Mouse (Mus musculus): ENCODE measurements around the gene Plekhf1. TPM values are rescaled to one million over a fixed set of nuclear protein-coding genes. Genes with fewer than 3 reads are reported as not detected.

Plekhf1 gene
- polyA plus RNA-seq, 1 experiment from 2014 or later: 3.3 TPM

GRCm38 (mm10) chr7:38191146-38191545 is 36.7 kb downstream of the Plekhf1 start:
- Histone ChIP-seq H3K9me3 (no peaks in the 10 kb centered on the region), H3K27ac (no peak overlapping the region), H3K4me3 (replicated peaks) (no peak overlapping the region), H3K27me3 (replicated peaks) (no peaks in the 10 kb centered on the region), H3K4me1 (replicated peaks) (no peaks in the 10 kb centered on the region), H3K4me2 (replicated peaks) (no peak overlapping the region), H3K36me3 (no peaks in the 10 kb centered on the region), H3K9ac (no peak overlapping the region)
- 81% methylated on average over 8 of the region's 8 CpGs for WGBS
- no peak for ATAC-seq

GRCm38 (mm10) chr7:38190056-38190835 is 37.6 kb downstream of the Plekhf1 start:
- H3K9ac ChIP-seq: no peak overlapping the region
- H3K4me2 ChIP-seq (replicated peaks): no peak overlapping the region
- no peaks in the 10 kb centered on the region for H3K27me3 ChIP-seq (replicated peaks)
- 90% methylated on average over 8 of the region's 8 CpGs for WGBS
- no peaks in the 10 kb centered on the region for H3K4me1 ChIP-seq (replicated peaks)
- H3K9me3 ChIP-seq: no peaks in the 10 kb centered on the region
- no peak for ATAC-seq
- no peaks in the 10 kb centered on the region for H3K36me3 ChIP-seq
- H3K27ac ChIP-seq: no peak overlapping the region
- no peak overlapping the region for H3K4me3 ChIP-seq (replicated peaks)

GRCm38 (mm10) chr7:38189136-38189982 is 38.5 kb downstream of the Plekhf1 start:
- Histone ChIP-seq H3K9me3 (no peaks in the 10 kb centered on the region), H3K27ac (no peak overlapping the region), H3K9ac (no peak overlapping the region), H3K4me3 (replicated peaks) (no peak overlapping the region), H3K36me3 (no peaks in the 10 kb centered on the region), H3K27me3 (replicated peaks) (no peaks in the 10 kb centered on the region), H3K4me1 (replicated peaks) (0 out of 2 replicates have a peak, but pooled peaks cover under 1% of the 10 kb centered on the region), H3K4me2 (replicated peaks) (no peak overlapping the region)
- no peak for ATAC-seq
- WGBS: 78% methylated on average over 15 of the region's 15 CpGs

GRCm38 (mm10) chr7:38188281-38189075 is 39.3 kb downstream of the Plekhf1 start:
- ATAC-seq: no peak
- H3K4me2 ChIP-seq (replicated peaks): no peak overlapping the region
- peaks cover 4% of the 10 kb centered on the region; the same call in 1 of the 2 replicates for H3K4me1 ChIP-seq (replicated peaks)

GRCm38 (mm10) chr7:38187796-38188195 is 40.0 kb downstream of the Plekhf1 start:
- no peak overlapping the region for H3K9ac ChIP-seq
- no peaks in the 10 kb centered on the region for H3K36me3 ChIP-seq
- H3K4me2 ChIP-seq (replicated peaks): no peak overlapping the region
- no peaks in the 10 kb centered on the region for H3K27me3 ChIP-seq (replicated peaks)
- no peaks in the 10 kb centered on the region for H3K9me3 ChIP-seq
- no peak for ATAC-seq
- H3K4me1 ChIP-seq (replicated peaks): peaks cover 9% of the 10 kb centered on the region
- no peak overlapping the region for H3K27ac ChIP-seq
- 75% methylated on average over 4 of the region's 4 CpGs for WGBS
- H3K4me3 ChIP-seq (replicated peaks): no peak overlapping the region

More at GRCm38 (mm10) chr7:38188281-38189075, 39.3 kb downstream of the Plekhf1 start:
- Histone ChIP-seq H3K36me3 (no peaks in the 10 kb centered on the region), H3K4me3 (replicated peaks) (no peak overlapping the region), H3K27me3 (replicated peaks) (no peaks in the 10 kb centered on the region), H3K9me3 (no peaks in the 10 kb centered on the region), H3K27ac (no peak overlapping the region), H3K9ac (no peak overlapping the region)
- 89% methylated on average over 8 of the region's 8 CpGs for WGBS

- Histone ChIP-seq H3K27ac (no peak overlapping the region), H3K9ac (no peak overlapping the region), H3K4me2 (replicated peaks) (no peak overlapping the region), H3K9me3 (no peaks in the 10 kb centered on the region), H3K27me3 (replicated peaks) (no peaks in the 10 kb centered on the region), H3K36me3 (no peaks in the 10 kb centered on the region), H3K4me1 (replicated peaks) (peaks cover 15% of the 10 kb centered on the region), H3K4me3 (replicated peaks) (no peak overlapping the region)
- 63% methylated on average over 4 of the region's 4 CpGs for WGBS
- no peak for ATAC-seq
Observed at GRCm38 (mm10) chr7:38186861-38187260, 41.0 kb downstream of the Plekhf1 start.

- H3K4me2 ChIP-seq (replicated peaks): 0 out of 2 replicates have a peak overlapping the region, but pooled peaks have one; percentile 93
- H3K36me3 ChIP-seq: no peaks in the 10 kb centered on the region
- 89% methylated on average over 6 of the region's 6 CpGs for WGBS
- H3K4me3 ChIP-seq (replicated peaks): no peak overlapping the region
- no peak for ATAC-seq
- H3K9me3 ChIP-seq: no peaks in the 10 kb centered on the region
- peaks cover 15% of the 10 kb centered on the region for H3K4me1 ChIP-seq (replicated peaks)
- no peaks in the 10 kb centered on the region for H3K27me3 ChIP-seq (replicated peaks)
- no peak overlapping the region for H3K9ac ChIP-seq
- H3K27ac ChIP-seq: no peak overlapping the region
Observed at GRCm38 (mm10) chr7:38184786-38185185, 43.0 kb downstream of the Plekhf1 start.

- no peaks in the 10 kb centered on the region for H3K9me3 ChIP-seq
- peak overlapping the region; percentile 93 for H3K4me2 ChIP-seq (replicated peaks)
- peaks cover 15% of the 10 kb centered on the region for H3K4me1 ChIP-seq (replicated peaks)
- no peak overlapping the region for H3K27ac ChIP-seq
- peak overlapping the region; percentile 77; the same call in 1 of the 2 replicates for H3K9ac ChIP-seq
- H3K36me3 ChIP-seq: no peaks in the 10 kb centered on the region
- 38% methylated on average over 1 of the region's 1 CpGs for WGBS
- ATAC-seq: no peak
- no peaks in the 10 kb centered on the region for H3K27me3 ChIP-seq (replicated peaks)
- H3K4me3 ChIP-seq (replicated peaks): peak overlapping the region; percentile 71
Observed at GRCm38 (mm10) chr7:38184418-38184745, 43.4 kb downstream of the Plekhf1 start.

- WGBS: 5% methylated on average over 35 of the region's 36 CpGs
- Histone ChIP-seq H3K36me3 (no peaks in the 10 kb centered on the region), H3K9ac (peak overlapping the region; percentile 77), H3K27ac (peak overlapping the region; percentile 86), H3K9me3 (no peaks in the 10 kb centered on the region), H3K4me2 (replicated peaks) (peak overlapping the region; percentile 93), H3K27me3 (replicated peaks) (no peaks in the 10 kb centered on the region), H3K4me3 (replicated peaks) (peak overlapping the region; percentile 71), H3K4me1 (replicated peaks) (peaks cover 15% of the 10 kb centered on the region)
- peak; percentile 93 for ATAC-seq
Observed at GRCm38 (mm10) chr7:38183709-38184417, 44.0 kb downstream of the Plekhf1 start.

- Histone ChIP-seq H3K27ac (peak within 1 kb of the TSS; percentile 86), H3K27me3 (replicated peaks) (no peaks in the 10 kb centered on the region), H3K4me2 (replicated peaks) (peak within 1 kb of the TSS; percentile 93), H3K9ac (peak within 1 kb of the TSS; percentile 77), H3K36me3 (no peaks in the 10 kb centered on the region), H3K4me1 (replicated peaks) (peaks cover 15% of the 10 kb centered on the region), H3K9me3 (no peaks in the 10 kb centered on the region), H3K4me3 (replicated peaks) (peak within 1 kb of the TSS; percentile 71)
- ATAC-seq: peak; percentile 78
- WGBS: 5% methylated on average over 28 of the region's 28 CpGs
Observed at GRCm38 (mm10) chr7:38182962-38183687, 44.7 kb downstream of the Plekhf1 start, which contains the start of gene 1600014C10Rik. Gene 1600014C10Rik, plus strand, starts transcription at chr7:38183217.

GRCm38 (mm10) chr7:38182596-38182961 is 45.2 kb downstream of the Plekhf1 start:
- Histone ChIP-seq H3K4me2 (replicated peaks) (peak overlapping the region; percentile 93), H3K27me3 (replicated peaks) (no peaks in the 10 kb centered on the region), H3K4me3 (replicated peaks) (peak overlapping the region; percentile 71), H3K9ac (peak overlapping the region; percentile 77; the same call in 1 of the 2 replicates), H3K36me3 (no peaks in the 10 kb centered on the region), H3K9me3 (no peaks in the 10 kb centered on the region), H3K27ac (peak overlapping the region; percentile 86), H3K4me1 (replicated peaks) (peaks cover 15% of the 10 kb centered on the region)
- ATAC-seq: peak; percentile 77
- WGBS: 2% methylated on average over 11 of the region's 11 CpGs
